Mouse (Mus musculus) MEL (cell line): ENCODE data around the gene Cdk12. TPM values are rescaled to one million over a fixed set of nuclear protein-coding genes. Genes with fewer than 3 reads are reported as not detected.

Source experiments
- DNase-seq: peaks from one replicate; pipeline ENCODE4 v3.0.0; 2011; ENCODE audit warnings: low read depth, low spot score
- H3K27ac ChIP-seq: 2 replicates; pipeline ENCODE4 v1.5.1; 2012; ENCODE audit warnings: low read depth, mild to moderate bottlenecking, control low read depth, low read length, moderate library complexity; ENCODE audit not compliant: control insufficient read depth
- H3K27me3 ChIP-seq, 2 experiments: fragments of 150-350 bp in 1 of 2; sonication (generic) in 1 of 2; 2 replicates each; pipeline ENCODE4 v1.6.1; 2012; ENCODE audit warnings: low read length in 2 of 2, mild to moderate bottlenecking in 2 of 2, improper control_type of control experiment in 1 of 2, moderate library complexity in 1 of 2; ENCODE audit not compliant: insufficient read depth in 2 of 2, control insufficient read depth in 1 of 2
- H3K36me3 ChIP-seq, 2 experiments: 2 replicates each; pipeline ENCODE4 v1.6.1; 2012 to 2014; ENCODE audit warnings: low read length in 2 of 2, improper control_type of control experiment in 1 of 2, inconsistent platforms in 1 of 2, mild to moderate bottlenecking in 1 of 2; ENCODE audit not compliant: insufficient read depth in 2 of 2, control insufficient read depth in 1 of 2
- H3K4me1 ChIP-seq, 2 experiments: fragments of 150-350 bp in 1 of 2; sonication (generic) in 1 of 2; 2 replicates each; pipeline ENCODE4 v1.6.1; 2012; ENCODE audit warnings: low read length in 2 of 2, improper control_type of control experiment in 1 of 2, mild to moderate bottlenecking in 1 of 2; ENCODE audit not compliant: insufficient read depth in 2 of 2, control insufficient read depth in 1 of 2
- H3K4me3 ChIP-seq, 2 experiments: fragments of 150-350 bp in 1 of 2; sonication (generic) in 1 of 2; 2 replicates each; pipeline ENCODE4 v1.5.1; 2012; ENCODE audit warnings: low read depth in 2 of 2, low read length in 2 of 2, mild to moderate bottlenecking in 2 of 2, moderate library complexity in 2 of 2, control low read depth in 1 of 2, improper control_type of control experiment in 1 of 2; ENCODE audit not compliant: control insufficient read depth in 1 of 2, insufficient read depth in 1 of 2
- H3K79me2 ChIP-seq: 2 replicates; pipeline ENCODE4 v1.6.1; 2012; ENCODE audit warnings: mild to moderate bottlenecking, low read length, moderate library complexity; ENCODE audit not compliant: control insufficient read depth, poor library complexity, insufficient read depth
- H3K9ac ChIP-seq: 2 replicates; pipeline ENCODE4 v1.6.1; 2012; ENCODE audit warnings: low read depth, mild to moderate bottlenecking, control low read depth, low read length, moderate library complexity; ENCODE audit not compliant: control insufficient read depth, poor library complexity, severe bottlenecking
- H3K9me3 ChIP-seq: fragments of 150-350 bp; sonication (generic); replicated peaks from 2 replicates; pipeline ENCODE4 v1.6.1; 2012; ENCODE audit warnings: mild to moderate bottlenecking, low read length, improper control_type of control experiment, moderate library complexity; ENCODE audit not compliant: insufficient read depth
- BHLHE40 ChIP-seq: IDR thresholded peaks from 2 replicates; pipeline ENCODE4 v1.6.1; 2012; ENCODE audit warnings: low read depth, mild to moderate bottlenecking, inconsistent platforms, low read length, improper control_type of control experiment, borderline replicate concordance
- CTCF ChIP-seq, 3 experiments: IDR thresholded peaks in 2 of 3; conservative IDR thresholded peaks in 1 of 3; 2 replicates each; pipeline ENCODE4 v1.5.1; 2011 to 2012; ENCODE audit warnings: low read length in 3 of 3, low read depth in 2 of 3, mild to moderate bottlenecking in 2 of 3, improper control_type of control experiment in 1 of 3, inconsistent platforms in 1 of 3, mixed read lengths in 1 of 3, moderate library complexity in 1 of 3; ENCODE audit not compliant: control insufficient read depth in 1 of 3, insufficient read depth in 1 of 3, poor library complexity in 1 of 3, severe bottlenecking in 1 of 3
- EP300 ChIP-seq, 2 experiments: IDR thresholded peaks; 2 replicates each; pipeline ENCODE4 v1.6.1; 2011; ENCODE audit warnings: improper control_type of control experiment in 2 of 2, low read length in 2 of 2, low read depth in 1 of 2, mild to moderate bottlenecking in 1 of 2
- ETS1 ChIP-seq: IDR thresholded peaks from 2 replicates; pipeline ENCODE4 v1.6.1; 2012; ENCODE audit warnings: low read depth, mild to moderate bottlenecking, inconsistent platforms, low read length, improper control_type of control experiment, moderate library complexity
- GABPA ChIP-seq: IDR thresholded peaks from 2 replicates; pipeline ENCODE4 v1.6.1; 2012; ENCODE audit warnings: low read depth, mild to moderate bottlenecking, inconsistent platforms, low read length, improper control_type of control experiment, moderate library complexity
- HCFC1 ChIP-seq: IDR thresholded peaks from 2 replicates; pipeline ENCODE4 v1.6.1; 2012; ENCODE audit warnings: low read depth, mild to moderate bottlenecking, inconsistent platforms, low read length, improper control_type of control experiment, moderate library complexity
- KAT2A ChIP-seq: conservative IDR thresholded peaks from 2 replicates; pipeline ENCODE4 v1.6.1; 2012; ENCODE audit warnings: low read depth, low read length, improper control_type of control experiment, inconsistent platforms
- MAZ ChIP-seq: IDR thresholded peaks from 2 replicates; pipeline ENCODE4 v1.6.1; 2012; ENCODE audit warnings: low read depth, mild to moderate bottlenecking, inconsistent platforms, low read length, improper control_type of control experiment
- MXI1 ChIP-seq: IDR thresholded peaks from 2 replicates; pipeline ENCODE4 v1.6.1; 2011; ENCODE audit warnings: mild to moderate bottlenecking, low read depth, low read length, improper control_type of control experiment
- MYB ChIP-seq: IDR thresholded peaks from 2 replicates; pipeline ENCODE4 v1.6.1; 2011; ENCODE audit warnings: mild to moderate bottlenecking, low read depth, low read length, improper control_type of control experiment
- NRF1 ChIP-seq: IDR thresholded peaks from 2 replicates; pipeline ENCODE4 v1.6.1; 2014; ENCODE audit warnings: low read depth, mild to moderate bottlenecking, inconsistent platforms, low read length, improper control_type of control experiment, moderate library complexity; ENCODE audit not compliant: poor library complexity, insufficient read depth, severe bottlenecking
- POLR2A ChIP-seq, 2 experiments: IDR thresholded peaks; 2 replicates each; pipeline ENCODE4 v1.6.1; 2011 to 2012; ENCODE audit warnings: low read length in 2 of 2, mild to moderate bottlenecking in 2 of 2, control low read depth in 1 of 2, improper control_type of control experiment in 1 of 2, low read depth in 1 of 2, moderate library complexity in 1 of 2; ENCODE audit not compliant: control insufficient read depth in 1 of 2, insufficient read depth in 1 of 2, poor library complexity in 1 of 2
- POLR2AphosphoS2 ChIP-seq: IDR thresholded peaks from 2 replicates; pipeline ENCODE4 v1.6.1; 2011; ENCODE audit warnings: low read length, improper control_type of control experiment
- POLR2AphosphoS5 ChIP-seq: IDR thresholded peaks from 2 replicates; pipeline ENCODE4 v1.6.1; 2012; ENCODE audit warnings: low read depth, borderline replicate concordance, mild to moderate bottlenecking, inconsistent platforms, low read length, moderate library complexity, mixed read lengths
- RAD21 ChIP-seq: IDR thresholded peaks from 2 replicates; pipeline ENCODE4 v1.6.1; 2011; ENCODE audit warnings: mild to moderate bottlenecking, low read depth, low read length, improper control_type of control experiment
- SIN3A ChIP-seq: IDR thresholded peaks from 2 replicates; pipeline ENCODE4 v1.6.1; 2012; ENCODE audit warnings: low read length, improper control_type of control experiment, inconsistent platforms
- SMC3 ChIP-seq: IDR thresholded peaks from 2 replicates; pipeline ENCODE4 v1.6.1; 2011; ENCODE audit warnings: low read depth, low read length, improper control_type of control experiment
- USF1 ChIP-seq: IDR thresholded peaks from 2 replicates; pipeline ENCODE4 v1.6.1; 2014; ENCODE audit warnings: low read depth, mild to moderate bottlenecking, inconsistent platforms, low read length, improper control_type of control experiment, moderate library complexity
- ZMIZ1 ChIP-seq: IDR thresholded peaks from 2 replicates; pipeline ENCODE4 v1.6.1; 2012; ENCODE audit warnings: low read depth, mild to moderate bottlenecking, inconsistent platforms, low read length, improper control_type of control experiment, moderate library complexity
- ZNF384 ChIP-seq: IDR thresholded peaks from 2 replicates; pipeline ENCODE4 v1.6.1; 2012; ENCODE audit warnings: low read depth, mild to moderate bottlenecking, inconsistent platforms, low read length, improper control_type of control experiment
- polyA plus RNA-seq, 2 experiments: library from polyadenylated mRNA; stranded (reverse) in 1 of 2; unstranded in 1 of 2; fragments of >175 nt in 1 of 2; fragments of >200 nt in 1 of 2; gene quantifications; 2 replicates each; pipeline versions ENCODE4 v1.2.1 to v1.2.4; 2012; ENCODE audit warnings: low replicate concordance in 2 of 2, low read depth in 1 of 2; ENCODE audit not compliant: insufficient read length in 2 of 2, insufficient read depth in 1 of 2, missing spikeins in 1 of 2
- total RNA-seq: library from RNA; depleted of rRNA; stranded (reverse); fragments of 300-350 nt; gene quantifications from 2 replicates; pipeline ENCODE4 v1.2.3, GENCODE M21; 2012

The Cdk12 gene
- total and polyA plus RNA-seq, 3 experiments = 34.3 to 45.5 (median 34.6) TPM

DNA sequence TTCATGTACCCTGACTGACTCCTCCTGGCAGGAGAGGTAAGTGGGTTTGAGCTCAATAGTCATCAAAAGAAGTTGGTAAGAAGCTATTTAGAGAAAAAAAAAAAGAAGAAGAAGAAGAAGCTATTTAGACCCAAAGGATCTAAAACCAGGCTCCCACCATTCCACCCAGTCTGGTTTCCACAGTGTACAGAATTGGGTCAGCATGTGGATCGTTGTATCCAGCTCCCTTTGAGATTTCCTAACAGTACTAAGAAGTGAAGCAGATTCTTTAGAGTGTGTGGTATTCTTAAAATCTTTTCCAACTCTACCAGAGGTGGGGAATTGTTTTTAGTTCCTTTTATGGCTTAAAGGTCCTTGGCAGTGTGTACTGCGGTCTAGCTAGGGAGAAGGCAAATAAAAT is 50.9 kb downstream of the Cdk12 start:
- Histone ChIP-seq H3K27me3 (no peaks in the 10 kb centered on the region), H3K36me3 (peaks cover 3 to 13% of the 10 kb centered on the region in 2 experiments), H3K4me1 (no peaks in the 10 kb centered on the region; a peak in 1 of 4 replicates), H3K79me2 (no peaks in the 10 kb centered on the region), H3K4me3 (no peak overlapping the region), H3K9ac (no peak overlapping the region), H3K27ac (no peak overlapping the region), H3K9me3 (no peaks in the 10 kb centered on the region)
- DNase-seq = no peak
- no peak for TF ChIP-seq GABPA
- no peak for TF ChIP-seq ETS1
- TF ChIP-seq POLR2AphosphoS5 = no peak
- no peak for TF ChIP-seq SMC3
- TF ChIP-seq MXI1 = no peak
- no peak for TF ChIP-seq MYB
- TF ChIP-seq ZMIZ1 = no peak
- TF ChIP-seq USF1 = no peak
- TF ChIP-seq POLR2AphosphoS2 = no peak
- no peak for TF ChIP-seq POLR2A (IDR thresholded peaks at IDR 0.05; ENCODE audit: control insufficient read depth in 1 of 2, insufficient read depth in 1 of 2, low read depth in 1 of 2, low read length in 2 of 2, poor library complexity in 1 of 2)
- no peak for TF ChIP-seq HCFC1
- TF ChIP-seq MAZ = no peak

DNA sequence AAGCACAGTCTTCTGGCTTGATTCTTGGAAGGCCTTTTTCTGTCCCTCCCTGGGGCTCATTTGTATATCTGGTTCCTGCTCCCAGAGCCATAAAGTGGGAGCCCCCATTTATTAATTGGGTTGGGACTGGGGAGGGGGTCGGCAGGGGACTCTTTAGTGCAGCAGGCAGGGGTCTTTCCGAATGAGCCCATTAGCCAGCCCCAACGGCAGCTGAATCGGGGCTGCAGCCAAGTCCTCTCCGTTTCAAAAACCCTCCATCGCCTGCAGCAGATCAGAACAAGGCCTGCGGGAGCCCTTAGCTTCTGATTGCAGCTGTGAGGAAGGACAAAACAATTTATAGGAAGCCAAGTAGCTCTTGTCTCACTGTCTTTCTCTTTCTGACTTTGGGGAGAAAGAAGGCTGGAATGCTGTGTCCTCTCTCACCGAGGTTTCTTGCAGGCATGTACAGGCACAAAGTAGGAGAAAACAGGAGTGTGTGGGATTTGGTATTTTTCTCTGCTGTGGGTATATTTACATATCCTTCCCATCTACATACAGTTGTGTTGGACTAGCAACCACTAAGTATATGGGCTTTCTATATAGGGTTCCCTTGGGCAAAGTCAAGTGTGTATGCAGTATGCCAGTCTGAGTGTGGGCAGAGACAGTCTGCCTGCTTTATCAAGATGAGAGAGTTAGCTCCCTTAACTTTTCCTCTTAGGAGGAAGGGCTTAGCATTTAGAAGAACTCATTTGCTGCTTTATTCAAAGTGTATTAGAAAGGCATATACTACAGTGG is 58.0 kb downstream of the Cdk12 start:
- Histone ChIP-seq H3K79me2 (no peaks in the 10 kb centered on the region), H3K36me3 (peaks cover 0 to 6% of the 10 kb centered on the region in 2 experiments; a peak in 3 of 4 replicates), H3K4me3 (no peak overlapping the region), H3K27ac (no peak overlapping the region), H3K9me3 (no peaks in the 10 kb centered on the region), H3K27me3 (no peaks in the 10 kb centered on the region), H3K4me1 (no peaks in the 10 kb centered on the region; a peak in 1 of 4 replicates), H3K9ac (no peak overlapping the region)
- no peak for TF ChIP-seq MXI1
- no peak for TF ChIP-seq NRF1
- TF ChIP-seq CTCF (IDR thresholded peaks at IDR 0.05 in 2 of 3, conservative IDR thresholded peaks at IDR 0.05 in 1 of 3; ENCODE audit: control insufficient read depth in 1 of 3, insufficient read depth in 1 of 3, low read depth in 2 of 3, low read length in 3 of 3, poor library complexity in 1 of 3, severe bottlenecking in 1 of 3) = no peak
- TF ChIP-seq KAT2A = no peak
- TF ChIP-seq ZMIZ1 = no peak
- no peak for TF ChIP-seq MAZ
- TF ChIP-seq BHLHE40 = no peak
- TF ChIP-seq RAD21 = no peak
- TF ChIP-seq ZNF384 = no peak
- TF ChIP-seq POLR2AphosphoS5 = no peak
- TF ChIP-seq EP300 (IDR thresholded peaks at IDR 0.05; ENCODE audit: low read depth in 1 of 2, low read length in 2 of 2) = no peak
- no peak for TF ChIP-seq SIN3A
- no peak for DNase-seq
